ENCODE assay signal across 8 mouse cellular contexts in the genomic region with DNA sequence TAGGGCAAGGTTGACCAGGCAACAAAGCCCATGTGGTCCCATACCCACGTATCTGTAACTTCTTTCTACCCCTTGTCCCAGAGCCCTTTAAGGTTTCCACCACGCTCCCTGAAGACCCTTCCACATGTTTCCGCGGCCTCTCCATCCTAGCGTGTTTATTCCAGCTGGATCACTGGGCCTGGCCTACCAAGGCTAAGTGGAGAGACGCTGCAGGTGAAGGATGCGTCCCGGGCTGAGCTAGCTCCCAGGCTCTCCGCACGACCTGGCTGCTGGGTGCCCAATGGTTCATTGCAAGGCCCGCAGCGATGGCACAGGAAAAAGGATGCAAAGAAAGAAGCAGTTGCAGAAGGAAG. TPM values are rescaled to one million over a fixed set of nuclear protein-coding genes. Genes with fewer than 3 reads are reported as not detected.
A peak's percentile ranks its signal among the peaks of the same experiment; 100 is the strongest.
DNase-seq lines count a peak whose midpoint lies in the region; ATAC-seq lines count a peak whose summit lies in the region.

No protein-coding gene starts in this region.

- H3K27me3 ChIP-seq in kidney, embryonic 14.5 days (ENCODE audit: control insufficient read depth, insufficient read depth, low read length): no peaks in the 10 kb centered on the region
- H3K27me3 ChIP-seq in hindbrain, embryonic 12.5 days: no peaks in the 10 kb centered on the region
- peaks cover 3% of the 10 kb centered on the region; the same call in 1 of the 2 replicates for H3K27me3 ChIP-seq in midbrain, embryonic 12.5 days

- H3K27ac ChIP-seq in kidney, embryonic 14.5 days (ENCODE audit: low read depth, low read length): no peak overlapping the region
- no peak overlapping the region for H3K27ac ChIP-seq in brown adipose tissue, adult 24 weeks (replicated peaks; ENCODE audit: low read depth, low read length)
- peak overlapping the region; percentile 93 for H3K27ac ChIP-seq in hindbrain, embryonic 12.5 days
- H3K27ac ChIP-seq in midbrain, embryonic 12.5 days (replicated peaks): peak overlapping the region; percentile 93

- H3K4me2 ChIP-seq in kidney, embryonic 14.5 days (replicated peaks; ENCODE audit: low read depth, low read length): peak overlapping the region; percentile 80
- H3K4me2 ChIP-seq in hindbrain, embryonic 12.5 days (replicated peaks): peak overlapping the region; percentile 65
- peak overlapping the region; percentile 73 for H3K4me2 ChIP-seq in midbrain, embryonic 12.5 days (replicated peaks)

- ATAC-seq in kidney, embryonic 14.5 days (ENCODE audit: low FRiP score, low TSS enrichment): no peak; the same call in 1 of the 2 replicates
- peak; percentile 64 for ATAC-seq in hindbrain, embryonic 12.5 days (ENCODE audit: low FRiP score)
- ATAC-seq in midbrain, embryonic 12.5 days (ENCODE audit: low FRiP score, low read depth): peak; percentile 67; the same call in 1 of the 2 replicates

- H3K4me3 ChIP-seq in kidney, embryonic 14.5 days (ENCODE audit: low read length): peak overlapping the region; percentile 66
- H3K4me3 ChIP-seq in brown adipose tissue, adult 24 weeks (ENCODE audit: insufficient read depth, low read depth, low read length): peak overlapping the region; percentile 76
- H3K4me3 ChIP-seq in hindbrain, embryonic 12.5 days: peak overlapping the region; percentile 88
- H3K4me3 ChIP-seq in midbrain, embryonic 12.5 days: peak overlapping the region; percentile 87

- no peak for DNase-seq in kidney, adult 18-20 months
- DNase-seq in T-cell, adult 2 months (ENCODE audit: low spot score): no peak
- DNase-seq in frontal cortex, postnatal 14 days (ENCODE audit: low spot score in 2 of 2): no peak
- DNase-seq in cerebellum, adult 9-10 months: no peak

- H3K9ac ChIP-seq in kidney, embryonic 14.5 days (ENCODE audit: low read depth, low read length): peak overlapping the region; percentile 72
- H3K9ac ChIP-seq in hindbrain, embryonic 12.5 days: peak overlapping the region; percentile 93
- H3K9ac ChIP-seq in midbrain, embryonic 12.5 days (replicated peaks): peak overlapping the region; percentile 93

- 12% methylated on average over 12 of the region's 12 CpGs for WGBS in kidney, embryonic 14.5 days
- 6% methylated on average over 12 of the region's 12 CpGs for whole genome bisulfite sequencing in hindbrain, embryonic 12.5 days
- 5% methylated on average over 12 of the region's 12 CpGs for WGBS in midbrain, embryonic 12.5 days

- H3K9me3 ChIP-seq in kidney, embryonic 14.5 days (ENCODE audit: control insufficient read depth, low read length): no peaks in the 10 kb centered on the region
- H3K9me3 ChIP-seq in hindbrain, embryonic 12.5 days (replicated peaks): no peaks in the 10 kb centered on the region
- no peaks in the 10 kb centered on the region for H3K9me3 ChIP-seq in midbrain, embryonic 12.5 days

- no peaks in the 10 kb centered on the region for H3K4me1 ChIP-seq in kidney, embryonic 14.5 days (ENCODE audit: control insufficient read depth, insufficient read depth, low read length)
- H3K4me1 ChIP-seq in brown adipose tissue, adult 24 weeks (ENCODE audit: control insufficient read depth, insufficient read depth, insufficient read length, low read length): no peaks in the 10 kb centered on the region
- peaks cover 31% of the 10 kb centered on the region for H3K4me1 ChIP-seq in hindbrain, embryonic 12.5 days
- H3K4me1 ChIP-seq in midbrain, embryonic 12.5 days: peaks cover 36% of the 10 kb centered on the region

- H3K36me3 ChIP-seq in kidney, embryonic 14.5 days (ENCODE audit: control insufficient read depth, insufficient read depth, low read length): no peaks in the 10 kb centered on the region
- H3K36me3 ChIP-seq in hindbrain, embryonic 12.5 days: no peaks in the 10 kb centered on the region
- no peaks in the 10 kb centered on the region for H3K36me3 ChIP-seq in midbrain, embryonic 12.5 days

RNA-seq across cellular contexts. Expression of gene Fsd1l, which starts 0.3 kb away (rescaled TPM):
- polyA plus RNA-seq in kidney, embryonic 14.5 days (2014; fragmentation: Nextera tagmentation; extraction: Ambion mirVana): 7.2 and 9.6 TPM in 2 replicates
- polyA plus RNA-seq in brown adipose tissue, adult 24 weeks (2012; ENCODE audit: insufficient read depth, insufficient read length, missing spikeins): 2.5 and 3.8 TPM in 2 replicates
- polyA plus RNA-seq in hindbrain, embryonic 12.5 days (2016; fragmentation: Nextera tagmentation; extraction: Ambion mirVana): 29.9 and 34.0 TPM in 2 replicates
- 41.9 and 43.9 TPM in 2 replicates for polyA plus RNA-seq in midbrain, embryonic 12.5 days (2016; fragmentation: Nextera tagmentation; extraction: Ambion mirVana)

Comparison
In these comparisons a context has a peak if more than half of its experiments do, and no peak if none do; other contexts are left out.
1. H3K27ac ChIP-seq: peak in hindbrain, embryonic 12.5 days (single experiment) and midbrain, embryonic 12.5 days (single experiment); none in kidney, embryonic 14.5 days (single experiment) and brown adipose tissue, adult 24 weeks (single experiment).
2. Peak in every context shown above with its lines, with median percentiles within 50 percentile points of each other: H3K4me2 ChIP-seq, H3K4me3 ChIP-seq and H3K9ac ChIP-seq.